Mouse (Mus musculus) CD4-positive, CD25-positive, alpha-beta regulatory T cell, adult 4 months (primary cell): ENCODE measurements around the gene Pla2g1b. TPM values are rescaled to one million over a fixed set of nuclear protein-coding genes. Genes with fewer than 3 reads are reported as not detected.

Experiments used
- polyA plus RNA-seq, 2 experiments: library from polyadenylated mRNA; unstranded; fragments of 100-300 nt; shearing (Covaris generic); gene quantifications; one replicate each; pipeline ENCODE4 v1.2.1; 2017

The Pla2g1b gene
- polyA plus RNA-seq, 2 experiments from 2014 or later, result not detected

Other genes with a start within 250 kb of the Pla2g1b start
- 100 to 1,000 TPM in 1 of 2 experiments, 10 to 100 TPM in 1; 84.0 to 114 TPM for gene Pop5, start 230.4 kb upstream of the Pla2g1b start, polyA plus RNA-seq
- gene Rnf10, start 193.4 kb upstream of the Pla2g1b start, polyA plus RNA-seq, result 10 to 100 TPM; 30.5 to 36.5 TPM
- gene Coq5, start 186.6 kb upstream of the Pla2g1b start, polyA plus RNA-seq, result 10 to 100 TPM; 32.2 to 43.3 TPM
- gene Dynll1, start 165.3 kb upstream of the Pla2g1b start, polyA plus RNA-seq, result 100 to 1,000 TPM; 272 to 484 TPM
- gene Srsf9, start 139.1 kb upstream of the Pla2g1b start, polyA plus RNA-seq, result 10 to 100 TPM; 13.9 to 26.3 TPM
- 10 to 100 TPM; 11.8 to 13.6 TPM for gene Gatc, start 125.1 kb upstream of the Pla2g1b start, polyA plus RNA-seq
- 10 to 100 TPM; 50.6 to 54.3 TPM for gene Triap1, start 125.0 kb upstream of the Pla2g1b start, polyA plus RNA-seq
- gene Cox6a1, start 117.3 kb upstream of the Pla2g1b start, polyA plus RNA-seq, result 100 to 1,000 TPM; 486 to 529 TPM
- gene Msi1, start 36.7 kb upstream of the Pla2g1b start, polyA plus RNA-seq, result not detected
- 10 to 100 TPM in 1 of 2 experiments, 1 to 10 TPM in 1; 9.9 to 18.6 TPM for gene Sirt4, start 18.5 kb downstream of the Pla2g1b start, polyA plus RNA-seq
- 10 to 100 TPM; 14.5 to 23.4 TPM for gene Pxn, start 40.4 kb downstream of the Pla2g1b start, polyA plus RNA-seq
- 1,000 to 10,000 TPM; 4,123 to 4,128 TPM for gene Rplp0, start 93.2 kb downstream of the Pla2g1b start, polyA plus RNA-seq
- gene Gcn1l1, start 99.0 kb downstream of the Pla2g1b start, polyA plus RNA-seq, result 10 to 100 TPM; 25.2 to 36.2 TPM
- 1 to 10 TPM; 7.3 to 8.1 TPM for gene Rab35, start 165.6 kb downstream of the Pla2g1b start, polyA plus RNA-seq